Mouse (Mus musculus) right cerebral cortex, postnatal 25 days (tissue): ENCODE data around the gene Olfr1371.

Experiments used
- DNase-seq: peaks from one replicate; pipeline ENCODE4 v3.0.0; 2022

The Olfr1371 gene

DNA sequence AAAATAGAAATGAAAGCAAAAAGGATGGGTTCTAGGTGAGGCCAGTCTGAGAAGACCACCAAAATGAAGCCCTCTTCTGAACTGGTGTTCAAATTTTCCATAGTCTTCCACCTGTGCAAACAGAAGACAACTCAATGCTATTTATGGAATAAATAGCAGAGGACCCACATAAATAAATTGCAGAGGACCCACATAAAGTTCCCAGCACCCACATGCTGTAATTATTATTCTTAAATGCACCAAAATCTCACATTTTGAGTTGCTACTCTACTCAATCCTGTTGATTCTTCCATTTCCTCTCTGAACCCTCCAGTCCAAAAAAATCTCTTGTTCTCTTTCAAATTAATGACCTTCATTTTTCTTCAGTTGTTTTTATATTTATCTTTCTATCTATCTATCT is at the start of gene Olfr1371:
TSS of gene Olfr1371 (minus strand) at position 101 of the 400 bp plus-strand sequence.
- DNase-seq = no peak

DNA sequence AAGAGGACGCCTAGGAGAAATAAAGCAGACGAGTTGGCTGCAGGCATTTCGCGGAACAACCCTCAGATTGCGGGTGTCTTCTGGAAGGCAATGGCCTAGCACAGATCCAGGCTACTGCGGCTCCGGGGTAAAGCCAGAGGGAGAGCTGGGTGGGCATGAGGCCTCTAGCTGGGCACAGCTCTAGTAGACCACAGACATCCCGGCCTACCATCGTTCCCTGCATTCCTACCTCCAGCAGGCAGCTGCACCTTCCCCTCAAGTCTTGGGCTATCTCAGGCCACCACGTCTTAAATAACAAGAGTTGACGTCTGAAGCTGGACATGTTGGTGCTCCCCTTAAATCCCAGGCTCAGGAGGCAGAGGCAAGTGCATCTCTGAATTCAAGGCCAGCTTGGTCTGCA is 48.6 kb upstream of the Olfr1371 start:
- no peak for DNase-seq

DNA sequence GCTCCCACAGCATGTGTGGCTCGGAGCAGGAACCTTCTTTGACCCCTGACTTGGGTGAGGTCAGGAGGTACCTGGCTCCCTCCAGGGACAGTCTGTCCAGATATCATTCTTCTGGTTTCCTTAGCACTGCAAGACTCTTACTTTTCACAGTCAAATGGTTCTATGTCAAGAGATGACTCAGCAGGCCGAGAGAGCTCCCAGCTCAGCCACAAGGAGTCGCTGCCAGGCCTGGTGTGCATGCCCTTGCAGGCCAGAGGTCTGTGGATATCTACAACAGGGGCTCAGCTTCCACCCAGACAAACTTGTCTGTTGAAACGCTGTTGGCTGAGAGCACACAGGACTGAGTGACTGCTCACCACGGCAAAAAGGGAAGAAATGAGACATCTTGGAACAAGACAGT is 48.1 kb upstream of the Olfr1371 start:
- no peak for DNase-seq

DNA sequence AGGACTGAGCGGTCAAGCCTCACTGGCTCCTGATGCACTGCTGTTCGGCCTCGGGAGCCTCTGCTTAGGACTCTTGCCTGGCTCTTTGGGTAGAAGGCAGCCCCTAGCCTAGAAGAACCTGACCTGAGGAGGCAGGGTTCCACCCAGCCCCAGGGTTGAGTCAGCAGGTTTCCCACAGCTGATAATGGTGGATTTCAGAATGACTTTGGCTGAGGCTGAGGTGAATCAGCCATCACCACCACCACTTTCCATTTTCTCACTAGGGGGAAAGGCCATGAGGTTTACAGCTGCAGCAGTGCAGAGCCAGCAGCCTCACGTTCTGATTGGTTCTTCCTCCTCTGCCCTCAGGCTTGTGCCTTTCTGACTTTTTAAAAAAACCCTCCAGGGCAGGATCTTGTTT is 47.1 kb upstream of the Olfr1371 start:
- DNase-seq = no peak

DNA sequence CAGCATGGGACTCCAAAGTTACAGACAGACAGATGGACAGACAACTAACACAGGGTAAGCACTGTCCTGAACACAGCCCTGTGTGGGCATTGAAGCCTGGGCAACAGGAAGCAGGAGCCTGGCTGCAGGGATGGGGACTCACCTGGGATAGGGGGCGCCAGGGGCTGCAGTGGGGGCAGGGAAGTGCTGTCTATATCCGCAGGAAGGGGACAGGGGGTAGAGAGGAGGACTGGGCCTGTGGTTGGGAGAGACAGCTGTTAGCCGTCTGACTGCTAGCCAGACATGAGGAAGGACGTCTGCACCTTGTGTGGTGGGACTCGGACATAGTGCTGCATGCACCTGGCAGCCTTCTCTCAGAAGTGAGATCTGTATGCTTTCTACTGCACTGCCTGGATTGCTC is 44.9 kb upstream of the Olfr1371 start:
- no peak for DNase-seq

DNA sequence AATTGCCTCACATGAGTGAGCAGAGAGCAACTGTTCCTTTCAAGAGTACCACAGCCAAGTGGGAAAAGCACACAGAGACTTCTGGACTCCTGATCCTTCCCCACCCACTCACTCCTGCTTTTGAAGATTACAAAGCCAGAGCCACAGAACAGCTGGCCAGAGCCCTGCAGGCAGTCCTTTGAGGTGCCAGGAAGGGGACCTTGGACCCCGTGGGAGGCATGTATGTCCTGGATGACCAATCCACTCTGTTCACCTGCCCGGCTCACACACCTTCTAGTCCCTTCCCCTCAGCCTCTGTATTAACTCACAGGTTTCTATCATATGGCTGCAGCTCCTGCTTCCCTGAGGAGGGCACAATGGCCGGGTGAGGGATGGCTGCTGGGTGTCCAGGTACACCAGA is 43.6 kb upstream of the Olfr1371 start:
- no peak for DNase-seq

DNA sequence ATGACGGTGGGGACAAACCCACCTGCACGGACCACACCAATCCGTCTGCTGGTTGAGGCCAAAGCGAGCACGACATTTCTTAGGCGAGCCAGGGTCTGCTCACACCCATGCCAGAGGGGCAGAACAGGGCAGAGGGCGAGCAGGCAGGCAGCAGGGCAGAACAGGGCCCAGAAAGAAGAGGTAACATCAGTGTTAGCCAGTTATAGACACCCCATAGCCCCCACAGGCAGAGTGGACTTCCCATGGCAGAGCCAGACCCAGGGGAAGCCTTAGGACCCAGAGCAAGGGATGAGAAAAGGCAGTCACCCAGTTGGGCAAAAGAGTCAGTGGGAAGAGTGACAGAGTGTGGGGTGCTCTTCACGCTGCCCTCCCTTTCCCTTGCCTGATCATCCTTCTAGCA is 41.3 kb upstream of the Olfr1371 start:
- DNase-seq = no peak

DNA sequence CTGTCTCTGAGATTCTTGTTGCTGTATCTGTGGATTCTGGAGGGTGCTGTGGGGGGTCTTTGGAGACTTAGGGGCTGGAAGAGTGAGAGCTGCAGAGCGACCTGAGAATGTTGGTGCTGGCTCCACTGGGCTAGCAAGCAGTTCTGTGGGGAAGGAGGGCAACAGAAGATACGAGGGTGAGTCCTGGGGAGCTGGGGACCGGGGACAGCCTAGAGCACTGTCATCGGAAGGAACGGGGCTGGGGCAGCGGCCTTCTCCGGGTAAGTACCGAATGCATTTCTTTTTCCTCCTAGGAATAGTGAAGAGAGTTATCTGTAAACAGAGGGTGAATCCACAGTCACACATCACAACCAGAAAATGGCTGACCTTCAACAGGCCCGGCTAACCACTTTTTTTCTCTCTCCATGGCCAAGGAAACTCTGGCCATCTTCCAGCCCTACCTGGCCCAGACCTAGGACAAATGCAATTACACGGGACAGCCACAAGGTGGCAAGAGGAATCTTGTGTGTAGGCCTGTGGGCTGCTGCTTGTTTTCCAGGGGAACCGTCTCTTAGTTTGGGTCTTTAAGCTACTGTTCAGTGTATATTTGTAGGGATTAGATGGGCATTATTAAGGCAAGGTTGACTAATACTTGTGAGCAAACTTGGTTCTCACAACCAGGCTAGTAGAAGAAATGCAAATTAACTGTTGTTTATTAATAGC is 40.0 kb upstream of the Olfr1371 start:
- DNase-seq = peak; percentile 54

DNA sequence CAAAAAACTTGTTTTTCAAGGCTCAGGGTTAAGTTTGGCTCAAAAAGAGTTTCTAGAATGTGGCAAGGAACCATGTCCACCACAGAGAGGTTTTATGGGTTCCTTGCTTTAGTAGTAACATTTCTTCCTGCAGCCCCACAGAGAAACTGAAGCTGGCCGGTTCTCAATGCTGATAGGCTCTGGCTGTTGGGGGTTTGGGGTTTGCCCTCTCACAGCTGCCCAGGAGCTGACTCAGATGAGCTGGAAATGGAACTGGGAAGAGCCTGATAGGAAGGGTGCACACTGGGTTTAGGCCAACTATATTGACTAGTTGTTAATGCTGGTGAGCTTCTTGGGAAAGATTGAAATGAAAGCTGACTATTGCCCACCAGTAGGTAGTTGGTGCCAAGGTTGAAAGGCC is 38.9 kb upstream of the Olfr1371 start:
- DNase-seq = no peak

DNA sequence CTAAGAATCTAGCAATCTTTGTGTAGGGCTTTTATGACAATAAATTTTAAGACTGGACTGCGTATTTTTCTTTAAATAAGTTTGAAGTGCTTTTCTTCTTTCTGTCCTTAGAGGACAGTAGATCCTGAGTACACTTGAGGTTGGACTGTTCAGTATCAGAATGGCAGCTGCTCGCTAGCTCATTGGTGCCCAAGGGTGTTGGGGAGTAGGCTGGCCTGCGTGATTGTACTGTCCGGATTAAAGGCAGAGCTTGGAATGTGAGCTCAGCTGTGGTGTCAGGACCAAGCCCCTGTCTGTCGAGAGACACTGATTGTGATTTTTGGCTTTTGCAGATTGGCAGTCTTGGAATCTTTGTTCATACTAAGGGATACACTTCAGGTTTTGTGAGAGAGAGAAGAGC is 38.0 kb upstream of the Olfr1371 start:
- DNase-seq = no peak

DNA sequence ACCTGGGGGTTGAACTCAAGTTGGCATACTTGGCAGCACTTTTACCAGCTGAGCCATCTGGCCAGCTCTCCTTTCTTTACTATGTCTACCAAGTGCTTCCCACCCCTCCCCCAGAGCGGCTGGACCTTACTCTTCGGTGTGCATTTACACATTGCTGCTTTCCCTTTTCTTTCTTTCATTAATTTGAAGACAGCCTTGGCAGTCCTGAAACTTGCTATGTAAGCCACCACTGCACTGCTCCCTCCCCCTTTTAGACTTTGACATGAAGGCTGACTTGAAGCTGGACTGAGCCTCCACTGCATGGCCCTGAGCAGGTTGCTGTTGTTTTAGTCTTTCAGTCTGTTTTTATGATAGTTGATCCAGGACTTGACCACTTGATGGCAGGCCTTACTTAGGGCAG is 35.7 kb upstream of the Olfr1371 start:
- DNase-seq = no peak

DNA sequence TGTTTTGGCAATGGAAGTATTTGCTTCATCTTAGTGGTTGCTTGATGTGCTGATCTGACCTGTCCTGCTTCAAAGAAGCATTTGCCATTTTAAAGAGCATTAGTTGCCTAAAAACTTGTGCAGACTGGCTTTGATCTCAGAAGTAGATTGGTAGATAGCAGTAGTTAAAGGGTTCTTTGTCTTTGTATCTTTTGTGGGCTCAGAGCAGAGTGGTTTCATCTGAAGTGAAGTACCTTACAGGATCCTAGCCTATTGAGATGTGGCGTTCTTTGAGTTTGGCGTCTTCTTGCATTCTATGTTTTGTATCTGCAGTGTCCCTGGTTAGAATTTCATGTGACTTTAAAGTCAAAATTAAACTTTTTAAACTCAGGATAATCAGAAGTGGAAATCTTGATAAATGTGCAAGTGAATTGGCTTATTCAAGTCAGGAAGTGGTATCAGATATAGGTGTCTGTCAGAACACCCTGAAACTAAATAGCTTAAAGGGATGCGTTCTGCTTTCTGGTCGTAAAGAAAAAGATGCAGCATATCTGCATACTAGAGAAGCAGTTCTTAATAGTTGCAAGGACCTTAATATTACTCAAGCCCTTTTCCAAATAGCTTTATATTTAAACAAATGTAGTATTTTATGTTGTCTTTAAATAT is 27.2 kb upstream of the Olfr1371 start:
- no peak for DNase-seq

DNA sequence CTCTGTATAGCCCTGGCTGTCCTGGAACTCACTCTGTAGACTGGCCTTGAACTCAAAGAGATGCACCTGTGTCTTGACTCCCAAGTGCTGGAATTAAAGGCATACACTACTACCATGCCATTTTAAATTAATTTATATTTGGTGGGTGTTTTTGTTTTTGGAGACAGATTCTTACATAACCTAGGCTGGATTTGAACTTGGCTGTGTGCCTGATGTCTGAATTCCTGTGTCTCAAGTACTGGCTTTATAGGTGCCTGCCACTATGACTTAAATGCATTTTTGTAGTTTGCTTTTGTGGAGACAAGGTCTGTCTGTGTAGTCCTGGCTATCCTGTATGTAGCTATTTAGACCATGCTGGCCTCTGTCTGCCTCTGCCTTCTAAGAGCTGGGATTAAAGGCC is 20.7 kb upstream of the Olfr1371 start:
- DNase-seq = no peak

DNA sequence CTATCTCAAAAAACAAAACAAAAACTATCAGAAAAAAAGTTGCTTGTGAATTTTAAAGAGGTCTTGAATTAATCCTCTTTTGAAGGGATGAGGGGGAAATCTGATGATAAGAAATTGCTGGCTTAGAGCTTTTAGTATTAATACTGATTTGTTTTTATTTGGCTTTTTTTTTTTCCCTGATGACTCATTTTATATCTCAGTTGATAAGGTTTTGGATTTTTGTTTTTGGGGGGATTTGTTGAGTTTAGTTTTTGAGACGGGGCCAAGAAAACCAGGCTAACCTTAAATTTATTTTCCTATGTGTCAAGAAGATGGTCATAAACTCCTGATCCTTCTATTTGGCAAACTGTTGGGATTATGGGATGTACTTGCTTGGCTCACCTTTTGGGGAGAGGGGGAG is 20.1 kb upstream of the Olfr1371 start:
- DNase-seq = no peak

DNA sequence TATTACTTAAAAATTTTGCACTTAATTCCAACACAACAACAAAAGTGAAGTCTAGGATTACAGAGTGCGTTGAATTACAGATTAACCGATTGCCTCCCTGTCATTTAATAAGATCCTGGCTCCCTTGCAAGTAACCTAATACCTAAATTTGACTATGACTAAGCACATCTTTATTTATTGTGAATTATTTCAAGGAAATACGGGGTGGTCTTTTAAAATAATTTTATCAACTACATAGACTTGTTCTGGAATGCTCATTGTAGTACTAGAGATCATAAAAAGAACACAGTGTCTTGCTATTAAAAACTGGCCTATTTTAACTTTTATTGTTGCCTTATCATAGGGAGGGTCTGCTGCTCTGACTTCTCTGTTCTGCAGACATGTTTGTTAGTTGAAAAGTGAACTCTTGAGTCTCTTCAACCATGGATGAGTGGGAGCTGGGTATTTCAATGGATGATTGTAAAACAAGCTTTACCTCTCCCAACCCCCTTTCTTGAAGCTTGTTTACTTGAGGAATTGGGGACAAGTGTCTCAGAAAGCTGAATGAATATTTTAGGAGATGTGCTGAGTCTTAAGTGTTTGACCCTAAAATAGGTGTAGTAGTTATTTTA is 19.4 kb upstream of the Olfr1371 start:
- no peak for DNase-seq

DNA sequence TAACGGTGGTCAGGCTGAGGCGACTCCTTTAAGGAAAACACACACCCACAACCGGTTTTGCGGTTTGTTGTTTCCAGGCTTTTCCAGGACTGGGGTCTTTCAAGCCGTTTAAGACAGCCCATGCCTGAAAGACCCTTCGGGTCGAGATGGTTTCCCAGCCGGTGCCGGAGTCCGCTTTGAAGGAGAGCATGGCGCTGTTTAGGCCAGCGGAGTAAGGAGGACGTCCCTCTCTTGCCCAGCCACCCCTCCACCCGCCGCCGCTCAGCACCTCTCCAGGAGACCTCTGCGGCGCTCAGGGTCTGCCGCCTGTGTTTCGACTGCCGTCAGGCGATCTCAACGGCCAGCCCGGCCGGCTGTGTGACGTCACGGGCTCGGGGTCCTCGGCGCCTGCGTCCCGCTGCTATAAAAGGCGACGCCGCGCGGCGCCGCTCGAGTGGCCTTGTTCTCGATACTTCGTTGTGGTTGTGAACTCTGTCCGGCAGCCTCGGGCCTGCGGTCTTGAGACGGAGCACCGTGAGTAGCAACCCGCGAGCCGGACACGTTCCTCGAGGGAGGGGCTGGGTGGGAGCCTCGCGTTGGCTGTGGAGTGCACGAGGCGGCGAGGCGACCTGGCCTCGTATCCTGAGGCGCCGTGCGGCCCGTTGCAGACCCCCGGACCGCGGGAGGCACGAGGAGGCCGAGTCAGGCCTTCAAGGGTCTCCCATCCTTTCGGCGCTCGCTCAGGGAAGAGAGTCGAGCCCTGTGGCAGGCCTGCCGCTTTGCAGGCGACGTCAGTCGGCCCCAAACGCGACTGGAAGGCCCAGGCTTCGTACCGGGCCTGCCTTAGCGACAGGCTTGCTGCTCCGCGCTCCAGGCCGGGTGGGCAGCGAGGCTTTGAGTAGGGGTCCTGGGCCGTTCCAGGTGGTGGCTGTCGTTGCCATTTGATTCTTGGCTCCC is 18.1 kb upstream of the Olfr1371 start, which contains the start of gene Skp1a:
TSS of gene Skp1a (plus strand) at position 390 of the 936 bp plus-strand sequence.
- DNase-seq = peak; percentile 93

DNA sequence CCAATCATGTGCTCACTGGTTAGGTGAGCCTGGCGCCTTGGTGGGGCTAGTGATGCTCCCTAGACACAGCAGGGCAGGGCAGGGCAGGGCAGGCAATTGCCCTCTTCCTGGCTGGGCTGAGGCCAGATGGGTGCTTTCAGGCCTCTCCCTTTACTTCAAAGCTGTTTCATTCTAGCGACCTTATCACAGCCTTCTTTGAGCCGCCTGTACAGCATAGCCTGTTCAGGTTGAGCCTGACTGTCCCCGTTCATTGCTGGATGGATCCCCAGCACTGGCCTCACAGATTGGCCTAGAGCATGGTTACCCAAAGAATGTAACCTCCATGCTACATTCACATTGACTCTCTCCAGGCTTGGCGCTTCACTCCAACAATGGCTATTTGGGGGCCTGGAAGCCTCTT is 16.9 kb upstream of the Olfr1371 start:
- DNase-seq = no peak

DNA sequence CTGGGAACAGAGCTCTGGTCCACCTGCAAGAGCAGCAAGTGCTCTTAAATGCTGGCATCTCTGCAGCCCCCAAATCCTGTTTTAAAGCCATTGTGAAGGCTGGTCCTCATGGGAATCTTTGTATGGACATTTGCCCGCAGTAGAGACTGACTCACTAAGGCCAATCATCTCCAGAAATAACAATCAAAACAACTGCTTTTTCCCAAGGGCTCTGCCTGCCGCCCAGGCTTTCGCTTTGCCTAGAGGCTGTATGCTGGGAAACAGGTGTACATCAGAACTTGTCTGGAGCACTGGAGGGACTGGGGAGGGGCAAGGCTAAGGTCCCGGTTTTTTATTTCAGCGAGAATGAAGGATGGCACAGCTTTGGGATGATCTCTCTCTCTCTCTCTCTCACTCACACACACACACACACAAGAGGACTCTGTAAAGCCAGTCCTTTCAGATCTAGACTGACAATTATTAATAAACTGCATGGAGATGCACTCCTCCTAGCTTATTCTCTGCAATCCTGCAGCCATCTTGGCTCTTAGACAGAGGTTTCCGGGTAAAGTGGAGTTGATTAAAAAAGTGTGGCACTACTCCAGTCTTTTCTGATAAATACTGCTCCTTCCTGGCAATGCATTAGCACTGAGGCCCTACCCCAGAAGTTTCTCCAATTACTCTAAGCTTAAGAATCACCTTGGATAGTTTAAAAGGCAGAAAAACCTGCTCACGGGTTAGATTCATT is 15.1 kb upstream of the Olfr1371 start:
- no peak for DNase-seq

DNA sequence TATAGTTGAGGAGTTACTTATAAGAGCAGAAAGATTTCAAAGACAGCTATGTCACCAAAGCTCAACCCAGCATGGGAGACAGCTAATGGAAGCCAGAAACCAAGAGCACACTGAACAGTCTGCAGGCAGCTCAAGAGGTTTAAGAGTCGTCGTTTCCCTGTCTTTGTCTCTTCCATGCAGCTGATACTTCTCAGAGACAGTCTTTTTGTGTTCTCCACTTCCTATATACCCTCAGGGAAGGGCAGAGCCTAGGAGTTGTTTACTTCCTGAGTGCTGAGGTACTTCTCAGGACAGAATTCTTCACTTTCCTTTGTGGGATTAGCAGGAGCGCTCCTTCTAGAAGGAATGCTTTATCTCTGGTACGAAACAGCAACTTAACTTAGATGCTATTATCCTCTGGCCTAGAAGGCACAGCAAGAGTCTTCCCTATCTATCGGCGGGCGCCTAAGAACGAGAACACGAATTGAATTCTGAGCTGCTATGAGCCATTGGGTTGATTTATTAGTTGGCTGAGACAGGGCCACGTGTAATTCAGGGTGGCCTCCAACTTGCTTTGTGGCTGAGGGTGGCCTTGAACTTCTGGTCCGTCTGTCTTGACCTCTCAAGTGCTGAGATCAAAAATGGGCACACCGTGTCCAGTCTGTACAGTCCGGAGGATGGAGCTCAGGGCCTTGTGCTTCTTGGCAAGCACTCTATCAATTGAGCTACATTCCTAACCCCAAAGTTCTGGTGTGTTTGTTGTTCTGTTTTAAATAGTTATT is 13.9 kb upstream of the Olfr1371 start:
- no peak for DNase-seq

DNA sequence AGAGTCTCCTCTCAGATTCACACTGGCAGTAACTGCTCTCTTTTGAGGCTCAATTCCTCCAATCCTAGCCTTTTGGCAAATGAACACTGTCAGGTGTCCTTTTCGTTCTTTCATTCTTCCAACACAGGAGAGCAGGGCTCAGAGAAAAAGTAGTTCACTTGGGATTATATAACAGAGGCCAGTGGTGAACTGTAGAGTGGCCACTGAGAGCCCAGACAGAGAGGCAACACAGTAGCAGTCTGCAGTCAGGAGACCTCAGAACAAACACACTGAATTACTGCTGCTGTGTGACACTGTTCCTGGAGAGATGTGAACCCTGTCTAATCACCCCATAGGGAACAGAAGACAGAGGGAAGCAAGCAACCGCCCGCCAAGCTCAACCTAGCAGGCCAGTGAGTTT is 13.3 kb upstream of the Olfr1371 start:
- DNase-seq = no peak

DNA sequence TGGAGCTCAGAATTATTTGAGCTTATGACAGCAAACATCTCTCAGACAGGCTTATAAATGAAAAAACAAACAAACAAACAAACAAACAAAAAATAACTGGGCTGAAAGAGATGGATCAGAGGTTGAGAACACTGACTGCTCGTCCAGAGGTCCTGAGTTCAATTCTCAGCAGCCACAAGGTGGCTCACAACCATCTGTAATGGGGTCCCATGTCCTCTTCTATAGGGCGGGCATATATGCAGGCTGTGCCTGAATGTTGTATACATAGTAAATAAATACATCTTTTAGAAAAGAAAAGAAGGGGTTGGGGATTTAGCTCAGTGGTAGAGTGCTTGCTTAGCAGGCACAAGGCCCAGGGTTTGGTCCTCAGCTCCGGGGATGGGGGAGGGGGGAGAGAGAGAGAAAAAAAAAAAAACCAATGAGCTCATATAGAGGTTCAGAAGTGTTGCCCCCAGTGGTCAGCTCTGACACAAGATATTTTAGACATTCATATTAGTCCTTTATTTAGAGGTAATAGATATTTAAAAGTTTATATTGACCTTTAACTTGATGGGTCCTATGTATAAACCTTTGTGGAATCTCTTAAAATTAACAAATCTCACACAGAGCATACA is 12.3 kb upstream of the Olfr1371 start:
- DNase-seq = no peak
